Mouse (Mus musculus) liver, adult (tissue): Measurements from ENCODE around the gene Perm1.

ENCODE experiments used
- GATA4 ChIP-seq: IDR thresholded peaks from 2 replicates; pipeline ENCODE4 v1.6.1; 2014; ENCODE audit warnings: mild to moderate bottlenecking, low read length; ENCODE audit not compliant: insufficient replicate concordance

The Perm1 gene

DNA sequence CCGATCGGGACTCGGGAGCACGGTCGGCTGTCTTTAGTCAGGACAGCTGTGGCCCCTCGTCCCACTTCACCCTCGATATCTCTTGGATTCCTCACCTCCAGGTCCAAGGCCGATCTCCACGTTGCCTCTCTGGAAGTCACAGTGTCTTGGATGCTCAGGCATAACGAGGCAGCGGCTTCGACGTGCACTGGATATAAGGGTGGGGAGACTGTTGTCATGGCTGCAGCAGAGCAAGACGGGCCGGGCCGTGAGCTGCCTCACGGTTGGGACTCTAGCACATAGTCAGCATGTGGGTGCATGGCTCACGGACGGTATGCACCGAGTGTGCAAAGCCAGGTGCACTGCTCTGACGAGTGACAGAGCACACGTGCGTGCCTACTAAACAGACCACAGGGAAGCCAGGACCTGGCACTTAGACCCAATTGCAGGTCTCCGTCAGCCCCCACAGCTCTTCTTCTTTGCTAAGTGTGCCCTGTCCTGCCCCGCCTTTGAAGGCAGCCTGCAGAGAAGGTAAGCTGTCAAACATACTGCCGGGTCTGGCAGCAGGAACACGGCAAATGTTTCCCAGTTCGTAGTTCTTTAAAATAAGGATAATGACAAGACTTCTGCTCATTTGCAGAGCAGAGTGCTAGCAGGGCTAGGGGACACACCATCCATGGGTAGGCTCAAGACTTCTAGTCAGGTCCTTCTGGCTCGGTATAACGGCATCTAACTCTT is 38.9 kb downstream of the Perm1 start:
- TF ChIP-seq GATA4 = no peak

DNA sequence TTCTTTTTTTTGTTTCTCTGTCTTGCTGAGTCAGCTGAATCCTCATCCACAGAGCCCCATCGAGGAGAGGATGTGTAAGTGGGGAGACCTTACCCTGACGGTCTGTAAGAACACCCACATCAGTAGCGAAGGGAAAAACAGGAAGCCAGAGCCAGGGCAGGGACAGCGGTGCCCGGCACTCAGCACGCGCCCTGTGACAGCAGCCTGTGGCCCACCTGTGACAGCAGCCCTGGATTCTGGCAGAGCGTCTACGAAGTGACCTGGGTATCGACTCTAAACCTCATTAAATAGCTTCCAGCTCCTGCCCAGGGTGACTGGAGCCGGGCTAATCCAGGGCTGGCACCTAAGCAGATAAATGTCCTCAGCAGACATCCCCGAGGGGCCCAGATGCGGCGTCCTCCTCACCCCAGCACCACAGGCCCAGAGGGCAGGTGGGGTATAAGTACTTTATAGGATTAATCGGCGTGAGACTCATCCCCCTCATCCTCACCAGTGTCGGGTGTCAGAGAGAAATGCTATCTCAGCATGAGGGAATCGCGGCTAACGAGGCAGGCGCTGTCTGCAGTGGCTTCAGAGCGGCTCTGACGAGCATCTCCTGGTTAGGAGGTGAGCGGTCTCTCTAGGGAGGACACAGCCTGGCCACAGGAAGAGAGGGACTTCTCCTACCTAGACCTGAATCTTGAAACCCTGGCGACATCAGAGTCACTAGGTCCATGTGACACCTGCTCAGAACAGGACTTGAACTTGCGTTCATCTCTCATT is 39.6 kb downstream of the Perm1 start, which contains the start of gene Samd11:
Gene Samd11, minus strand, starts transcription at position 580 of the 762 bp plus-strand sequence.
- TF ChIP-seq GATA4 = no peak
